Mouse (Mus musculus): ENCODE measurements around the gene Hdac10. TPM values are rescaled to one million over a fixed set of nuclear protein-coding genes. Genes with fewer than 3 reads are reported as not detected.

The Hdac10 gene
- polyA plus RNA-seq, 1 experiment from 2014 or later = 18.5 TPM

DNA sequence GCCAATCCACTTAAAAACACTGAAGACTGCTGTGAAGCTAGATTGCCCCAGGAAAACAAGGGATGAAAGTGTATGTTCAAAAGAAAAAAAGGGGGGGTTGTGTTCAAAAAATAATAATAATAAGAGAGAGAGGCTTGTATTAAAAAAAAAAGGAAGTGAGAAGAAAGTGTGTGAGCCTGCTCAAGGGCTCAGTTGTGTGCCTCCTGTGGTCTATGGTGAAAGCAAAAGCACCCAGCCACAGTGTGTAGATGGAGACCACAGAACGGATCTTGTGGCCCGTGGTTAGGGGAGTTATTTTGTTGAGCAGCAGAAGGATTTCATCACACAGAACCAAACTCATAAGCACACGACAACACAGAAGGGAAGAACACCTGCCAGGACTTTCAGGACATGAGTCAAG is 2.8 kb upstream of the Hdac10 start:
- Histone ChIP-seq H3K4me1 (replicated peaks) (peaks cover 20% of the 10 kb centered on the region), H3K9me3 (no peaks in the 10 kb centered on the region), H3K4me3 (no peak overlapping the region), H3K27ac (no peak overlapping the region), H3K27me3 (ENCODE audit: insufficient read depth, poor library complexity, severe bottlenecking) (no peaks in the 10 kb centered on the region), H3K36me3 (peaks cover 46% of the 10 kb centered on the region)
- WGBS = 93% methylated on average over 3 of the region's 3 CpGs
- DNase-seq (ENCODE audit: low spot score) = no peak

- Histone ChIP-seq H3K36me3 (peaks cover 48% of the 10 kb centered on the region), H3K27ac (no peak overlapping the region), H3K9me3 (no peaks in the 10 kb centered on the region), H3K4me1 (replicated peaks) (peaks cover 20% of the 10 kb centered on the region), H3K4me3 (no peak overlapping the region), H3K27me3 (ENCODE audit: insufficient read depth, poor library complexity, severe bottlenecking) (no peaks in the 10 kb centered on the region)
- DNase-seq (ENCODE audit: low spot score) = no peak
Observed at GRCm38 (mm10) chr15:89130245-89130644, 1.7 kb upstream of the Hdac10 start.

DNA sequence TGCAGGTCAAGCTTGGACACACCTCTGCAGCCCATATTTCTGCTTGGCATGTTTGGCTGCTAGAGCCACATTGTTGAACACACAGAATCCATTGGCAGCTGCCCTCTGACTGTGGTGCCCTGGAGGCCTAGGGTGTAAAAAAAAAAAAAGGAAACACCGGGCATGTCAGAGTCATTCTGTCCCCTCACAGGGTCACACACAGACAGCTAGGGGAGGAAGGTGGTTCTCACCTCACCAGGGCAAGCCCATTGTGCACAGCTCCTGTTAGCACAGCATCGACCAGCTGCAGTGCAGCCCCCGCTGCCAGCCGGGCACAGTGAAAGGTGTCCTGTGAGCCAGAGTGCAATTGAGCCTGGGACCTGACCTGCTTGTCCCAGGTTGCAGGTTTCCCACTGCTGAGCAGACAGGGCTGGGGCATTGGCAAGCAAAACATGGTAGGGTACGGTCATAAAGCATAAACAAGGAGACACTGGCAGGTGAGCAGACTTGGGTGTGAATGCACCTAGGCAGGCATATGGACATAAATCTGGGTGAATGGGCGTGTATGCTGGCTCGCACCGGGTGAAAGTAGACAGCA is 1.0 kb downstream of the Hdac10 start:
- peak overlapping the region; percentile 92 for H3K27ac ChIP-seq
- WGBS = 93% methylated on average over 8 of the region's 8 CpGs
- no peak for DNase-seq (ENCODE audit: low spot score)
- H3K27me3 ChIP-seq (ENCODE audit: insufficient read depth, poor library complexity, severe bottlenecking) = no peaks in the 10 kb centered on the region
- peak overlapping the region; percentile 69 for H3K4me3 ChIP-seq
- H3K4me1 ChIP-seq (replicated peaks) = peaks cover 37% of the 10 kb centered on the region
- H3K36me3 ChIP-seq = peaks cover 37% of the 10 kb centered on the region
- no peaks in the 10 kb centered on the region for H3K9me3 ChIP-seq

DNA sequence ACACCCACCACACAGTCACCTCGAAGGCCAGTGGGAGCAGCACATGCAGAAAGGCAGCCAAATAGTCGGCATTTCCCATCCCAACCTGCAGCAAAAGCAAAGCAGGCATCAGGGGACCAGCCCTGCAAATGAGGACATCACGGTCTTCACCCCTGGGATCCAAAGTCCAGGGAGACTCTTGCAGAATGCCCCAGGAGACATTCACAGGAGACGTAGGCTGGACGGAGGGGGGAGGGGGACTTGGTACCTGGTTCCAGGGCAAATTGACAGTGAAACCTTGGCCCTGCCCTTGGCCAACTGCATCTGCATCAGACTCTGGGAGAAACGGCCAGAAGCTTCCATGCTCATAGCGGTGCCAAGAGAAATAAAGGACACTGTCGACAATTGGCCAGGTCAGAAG is 1.9 kb downstream of the Hdac10 start:
- Histone ChIP-seq H3K27me3 (ENCODE audit: insufficient read depth, poor library complexity, severe bottlenecking) (no peaks in the 10 kb centered on the region), H3K4me1 (replicated peaks) (peaks cover 45% of the 10 kb centered on the region), H3K36me3 (peaks cover 29% of the 10 kb centered on the region), H3K27ac (no peak overlapping the region), H3K4me3 (no peak overlapping the region), H3K9me3 (no peaks in the 10 kb centered on the region)
- 91% methylated on average over 8 of the region's 8 CpGs for WGBS
- no peak for DNase-seq (ENCODE audit: low spot score)

- no peak overlapping the region for H3K27ac ChIP-seq
- WGBS = 90% methylated on average over 9 of the region's 9 CpGs
- DNase-seq (ENCODE audit: low spot score) = no peak
- H3K9me3 ChIP-seq = no peaks in the 10 kb centered on the region
- H3K4me1 ChIP-seq (replicated peaks) = peaks cover 58% of the 10 kb centered on the region
- H3K27me3 ChIP-seq (ENCODE audit: insufficient read depth, poor library complexity, severe bottlenecking) = no peaks in the 10 kb centered on the region
- no peak overlapping the region for H3K4me3 ChIP-seq
- H3K36me3 ChIP-seq = peaks cover 22% of the 10 kb centered on the region
Observed at GRCm38 (mm10) chr15:89125351-89125750, 3.1 kb downstream of the Hdac10 start.

GRCm38 (mm10) chr15:89124312-89124711 is 4.2 kb downstream of the Hdac10 start:
- Histone ChIP-seq H3K27me3 (ENCODE audit: insufficient read depth, poor library complexity, severe bottlenecking) (no peaks in the 10 kb centered on the region), H3K4me1 (replicated peaks) (peaks cover 67% of the 10 kb centered on the region), H3K36me3 (peaks cover 24% of the 10 kb centered on the region), H3K4me3 (peak overlapping the region; percentile 93; the same call in 1 of the 2 replicates), H3K9me3 (no peaks in the 10 kb centered on the region), H3K27ac (no peak overlapping the region)
- DNase-seq (ENCODE audit: low spot score) = no peak
- WGBS = 91% methylated on average over 3 of the region's 3 CpGs

GRCm38 (mm10) chr15:89123595-89123994 is 4.9 kb downstream of the Hdac10 start:
- H3K4me1 ChIP-seq (replicated peaks) = peaks cover 62% of the 10 kb centered on the region
- H3K4me3 ChIP-seq = peak overlapping the region; percentile 93
- H3K27ac ChIP-seq = peak overlapping the region; percentile 89
- H3K27me3 ChIP-seq (ENCODE audit: insufficient read depth, poor library complexity, severe bottlenecking) = no peaks in the 10 kb centered on the region
- WGBS = 41% methylated on average over 11 of the region's 11 CpGs
- DNase-seq (ENCODE audit: low spot score) = peak; percentile 52
- H3K36me3 ChIP-seq = peaks cover 31% of the 10 kb centered on the region
- no peaks in the 10 kb centered on the region for H3K9me3 ChIP-seq

GRCm38 (mm10) chr15:89122649-89123366 is 5.7 kb downstream of the Hdac10 start, which contains the start of gene Tubgcp6:
TSS of gene Tubgcp6 (minus strand) at chr15:89123112.
- Histone ChIP-seq H3K27me3 (ENCODE audit: insufficient read depth, poor library complexity, severe bottlenecking) (no peaks in the 10 kb centered on the region), H3K4me3 (peak within 1 kb of the TSS; percentile 93), H3K4me1 (replicated peaks) (peaks cover 55% of the 10 kb centered on the region), H3K9me3 (no peaks in the 10 kb centered on the region), H3K27ac (peak within 1 kb of the TSS; percentile 89), H3K36me3 (peaks cover 39% of the 10 kb centered on the region)
- peak; percentile 94 for DNase-seq (ENCODE audit: low spot score)
- under 1% methylated on average over 47 of the region's 47 CpGs for WGBS

DNA sequence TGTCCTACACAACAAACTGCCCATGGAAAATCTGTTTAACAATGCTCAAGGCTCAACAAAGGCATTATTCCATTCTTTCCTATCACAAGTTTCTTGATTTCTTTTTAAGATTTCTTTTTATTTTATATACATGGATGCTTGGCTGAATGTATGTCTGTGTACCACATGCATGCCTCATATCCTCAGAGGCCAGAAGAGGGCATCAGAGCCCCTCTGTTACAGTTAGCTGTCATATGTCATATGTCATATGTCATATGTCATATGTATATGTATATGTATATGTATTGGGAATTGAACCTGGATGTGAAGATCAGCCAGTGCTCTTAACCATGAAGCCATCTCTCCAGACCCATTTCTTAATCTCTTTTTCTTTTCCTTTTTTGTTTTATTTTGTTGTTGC is 10.5 kb downstream of the Hdac10 start:
- no peak overlapping the region for H3K4me3 ChIP-seq
- no peak overlapping the region for H3K27ac ChIP-seq
- H3K27me3 ChIP-seq (ENCODE audit: insufficient read depth, poor library complexity, severe bottlenecking) = no peaks in the 10 kb centered on the region
- H3K36me3 ChIP-seq = peaks cover 76% of the 10 kb centered on the region
- peaks cover 36% of the 10 kb centered on the region for H3K4me1 ChIP-seq (replicated peaks)
- no peak for DNase-seq (ENCODE audit: low spot score)
- no peaks in the 10 kb centered on the region for H3K9me3 ChIP-seq

DNA sequence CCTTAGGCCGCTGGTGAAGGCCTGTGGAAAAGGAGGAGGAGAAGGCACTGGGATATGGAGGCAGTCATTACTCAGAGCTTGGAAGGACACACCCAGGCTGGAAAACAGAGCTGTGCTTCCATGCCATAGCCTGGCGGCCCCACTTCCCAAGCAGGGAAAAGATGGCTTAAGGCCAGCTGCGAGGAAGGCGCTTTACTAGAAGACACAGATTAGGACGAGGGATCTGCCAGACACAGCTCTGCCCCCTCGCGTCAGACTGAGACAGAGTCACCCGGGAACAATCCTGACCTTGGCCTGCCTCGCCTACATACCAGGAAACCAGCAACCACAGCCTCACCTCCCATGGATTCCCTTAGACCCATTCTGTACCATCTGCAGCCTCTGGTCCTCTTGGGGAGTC is 18.4 kb downstream of the Hdac10 start:
- H3K4me3 ChIP-seq = no peak overlapping the region
- H3K9me3 ChIP-seq = no peaks in the 10 kb centered on the region
- DNase-seq (ENCODE audit: low spot score) = no peak
- H3K4me1 ChIP-seq (replicated peaks) = no peaks in the 10 kb centered on the region; the same call in 1 of the 2 replicates
- H3K27ac ChIP-seq = no peak overlapping the region
- H3K36me3 ChIP-seq = peaks cover 96% of the 10 kb centered on the region
- WGBS = 83% methylated on average over 9 of the region's 9 CpGs
- no peaks in the 10 kb centered on the region for H3K27me3 ChIP-seq (ENCODE audit: insufficient read depth, poor library complexity, severe bottlenecking)

DNA sequence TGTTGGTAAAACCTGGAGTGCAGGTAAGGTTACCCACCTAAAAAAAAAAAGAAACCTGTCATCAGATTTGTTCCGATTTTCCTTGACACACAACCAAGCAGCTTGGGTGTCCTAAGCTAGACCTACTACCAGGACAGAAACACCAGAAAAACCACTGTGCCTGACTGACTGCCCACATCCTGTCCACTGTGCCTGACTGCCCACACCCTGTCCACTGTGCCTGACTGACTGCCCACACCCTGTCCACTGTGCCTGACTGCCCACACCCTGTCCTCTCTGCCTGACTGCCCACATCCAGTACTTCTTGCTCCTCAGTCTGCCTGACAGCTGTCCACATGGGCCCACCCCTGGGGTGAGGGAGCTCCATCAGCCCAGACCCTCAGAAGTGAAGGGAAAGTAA is 21.5 kb downstream of the Hdac10 start:
- H3K4me3 ChIP-seq = no peak overlapping the region
- peaks cover 14% of the 10 kb centered on the region for H3K4me1 ChIP-seq (replicated peaks)
- 90% methylated on average over 1 of the region's 1 CpGs for WGBS
- no peaks in the 10 kb centered on the region for H3K9me3 ChIP-seq
- peaks cover 100% of the 10 kb centered on the region for H3K36me3 ChIP-seq
- H3K27ac ChIP-seq = no peak overlapping the region
- no peak for DNase-seq (ENCODE audit: low spot score)
- H3K27me3 ChIP-seq (ENCODE audit: insufficient read depth, poor library complexity, severe bottlenecking) = no peaks in the 10 kb centered on the region

GRCm38 (mm10) chr15:89106073-89106472 is 22.4 kb downstream of the Hdac10 start:
- H3K9me3 ChIP-seq = no peaks in the 10 kb centered on the region
- H3K36me3 ChIP-seq = peaks cover 100% of the 10 kb centered on the region
- H3K4me1 ChIP-seq (replicated peaks) = peaks cover 19% of the 10 kb centered on the region
- H3K4me3 ChIP-seq = no peak overlapping the region
- WGBS = 90% methylated on average over 13 of the region's 13 CpGs
- H3K27me3 ChIP-seq (ENCODE audit: insufficient read depth, poor library complexity, severe bottlenecking) = no peaks in the 10 kb centered on the region
- no peak overlapping the region for H3K27ac ChIP-seq
- no peak for DNase-seq (ENCODE audit: low spot score)

DNA sequence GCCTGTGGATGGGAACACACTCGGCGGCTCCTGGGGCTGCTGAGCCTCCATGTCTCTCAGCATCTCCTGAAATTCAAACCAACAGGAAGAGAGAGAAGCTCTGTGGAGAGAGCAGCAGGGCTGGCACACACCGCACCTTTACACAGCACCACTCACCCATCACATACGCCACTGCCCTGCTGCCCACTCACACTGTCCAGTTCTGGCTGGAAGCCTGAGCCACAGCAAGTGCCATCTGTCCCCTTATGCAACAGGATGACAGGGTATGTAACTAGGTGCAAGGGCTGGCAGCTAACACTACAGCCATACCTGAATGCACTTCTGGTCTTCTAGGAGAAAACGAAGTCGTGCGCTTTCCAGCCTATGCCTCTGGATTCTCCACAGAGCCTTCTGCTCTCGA is 24.1 kb downstream of the Hdac10 start:
- Histone ChIP-seq H3K36me3 (peaks cover 100% of the 10 kb centered on the region), H3K4me3 (no peak overlapping the region), H3K27ac (no peak overlapping the region), H3K4me1 (replicated peaks) (peaks cover 19% of the 10 kb centered on the region), H3K27me3 (ENCODE audit: insufficient read depth, poor library complexity, severe bottlenecking) (no peaks in the 10 kb centered on the region), H3K9me3 (no peaks in the 10 kb centered on the region)
- WGBS = 95% methylated on average over 8 of the region's 8 CpGs
- no peak for DNase-seq (ENCODE audit: low spot score)

Data from hindbrain, embryonic 10.5 days (tissue).